Mouse (Mus musculus) forebrain, postnatal 0 days (tissue): ENCODE results near the gene Mib2. TPM values are rescaled to one million over a fixed set of nuclear protein-coding genes. Genes with fewer than 3 reads are reported as not detected.
"Not testable (repeated sequence)": the region's sequence is repeated elsewhere in the genome, so short reads cannot be mapped to it uniquely, and the experiment has no call there.

Experiments used
- ATAC-seq: fragments of 200-750 bp; cut with Nextera tagmentation; 2 replicates; pipeline ENCODE4 v1.8.0; 2017; ENCODE audit warnings: mild to moderate bottlenecking, moderate library complexity
- DNase-seq: peaks from one replicate; pipeline ENCODE4 v3.0.0-alpha.2; 2015
- H3K27ac ChIP-seq: fragments of 300-500 bp; sonication (generic); 2 replicates; pipeline ENCODE4 v1.5.1; 2014; ENCODE audit warnings: low read depth, mild to moderate bottlenecking, antibody characterized with exemption, low read length, moderate library complexity, mixed read lengths
- H3K27me3 ChIP-seq: fragments of 300-500 bp; sonication (generic); 2 replicates; pipeline ENCODE4 v1.6.1; 2014; ENCODE audit warnings: mild to moderate bottlenecking, low read length, mixed read lengths; ENCODE audit not compliant: insufficient read depth
- H3K36me3 ChIP-seq: fragments of 300-500 bp; sonication (generic); 2 replicates; pipeline ENCODE4 v1.6.1; 2014; ENCODE audit warnings: mild to moderate bottlenecking, moderate library complexity; ENCODE audit not compliant: insufficient read depth
- H3K4me1 ChIP-seq: fragments of 300-500 bp; sonication (generic); 2 replicates; pipeline ENCODE4 v1.6.1; 2014; ENCODE audit warnings: antibody characterized with exemption; ENCODE audit not compliant: insufficient read depth
- H3K4me2 ChIP-seq: fragments of 300-500 bp; sonication (generic); 2 replicates; pipeline ENCODE4 v1.6.1; 2014; ENCODE audit warnings: low read depth, mild to moderate bottlenecking, moderate library complexity
- H3K4me3 ChIP-seq: fragments of 300-500 bp; sonication (generic); 2 replicates; pipeline ENCODE4 v1.5.1; 2014; ENCODE audit warnings: low read depth, low read length, mixed read lengths
- H3K9ac ChIP-seq: fragments of 300-500 bp; sonication (generic); 2 replicates; pipeline ENCODE4 v1.6.1; 2014; ENCODE audit warnings: mild to moderate bottlenecking
- H3K9me3 ChIP-seq: fragments of 300-500 bp; sonication (generic); 2 replicates; pipeline ENCODE4 v1.6.1; 2016; ENCODE audit warnings: low read length
- CTCF ChIP-seq: sonication (generic); IDR thresholded peaks from 2 replicates; pipeline ENCODE4 v1.5.1; 2016; ENCODE audit warnings: antibody characterized with exemption, control low read depth, low read depth
- WGBS: fragments of 180-500 bp; shearing (Covaris S2); extraction: QIAGEN DNeasy Blood & Tissue Kit; methylation state at CpG from one replicate; pipeline ENCODE4 v1.1.7; 2014; 5-methylcytosine and 5-hydroxymethylcytosine counted together
- polyA plus RNA-seq: library from polyadenylated mRNA; unstranded; fragments of >200 nt; fragmentation: Nextera tagmentation; extraction: Ambion mirVana; gene quantifications from 2 replicates; pipeline ENCODE4 v1.2.1, GENCODE M21; 2015
- total RNA-seq: library from RNA; depleted of rRNA; stranded (reverse); fragments of >200 nt; gene quantifications from 2 replicates; pipeline ENCODE4 v1.2.3, GENCODE M21; 2014

The Mib2 gene
- total and polyA plus RNA-seq, 2 experiments from 2014 or later, result 46.5 to 116 TPM

- Histone ChIP-seq H3K27ac (no peak overlapping the region), H3K4me2 (peak overlapping the region; percentile 56), H3K27me3 (peaks cover 37% of the 10 kb centered on the region), H3K9me3 (no peaks in the 10 kb centered on the region), H3K36me3 (peaks cover 70% of the 10 kb centered on the region), H3K9ac (peak overlapping the region; percentile 14; the same call in 1 of the 2 replicates), H3K4me3 (peak overlapping the region; percentile 27), H3K4me1 (peaks cover 11% of the 10 kb centered on the region)
- peak; percentile 62; the same call in 1 of the 2 replicates for ATAC-seq
- TF ChIP-seq CTCF, result peak; percentile 42
- DNase-seq, result peak; percentile 51
- 3% methylated on average over 31 of the region's 31 CpGs for WGBS
Observed at GRCm38 (mm10) chr4:155653451-155654182, 15.4 kb downstream of the Mib2 start.

- Histone ChIP-seq H3K4me1 (peaks cover 11% of the 10 kb centered on the region), H3K9ac (peak within 1 kb of the TSS; percentile 14; the same call in 1 of the 2 replicates), H3K27ac (no peak within 1 kb of the TSS), H3K27me3 (peaks cover 37% of the 10 kb centered on the region), H3K36me3 (peaks cover 70% of the 10 kb centered on the region), H3K9me3 (no peaks in the 10 kb centered on the region), H3K4me3 (peak within 1 kb of the TSS; percentile 27), H3K4me2 (peak within 1 kb of the TSS; percentile 56)
- ATAC-seq (peak; percentile 53), DNase-seq (peak; percentile 27)
- TF ChIP-seq CTCF, result no peak
- 2% methylated on average over 33 of the region's 33 CpGs for WGBS
Observed at GRCm38 (mm10) chr4:155653086-155653450, 15.9 kb downstream of the Mib2 start, which contains the start of gene Mmp23. Mmp23 (minus strand) TSS chr4:155653384.

GRCm38 (mm10) chr4:155652283-155653085 lies 16.5 kb downstream of the Mib2 start:
- H3K27me3 ChIP-seq, result peaks cover 37% of the 10 kb centered on the region
- peaks cover 71% of the 10 kb centered on the region for H3K36me3 ChIP-seq
- ATAC-seq (no peak), DNase-seq (peak; percentile 16)
- peaks cover 11% of the 10 kb centered on the region for H3K4me1 ChIP-seq
- TF ChIP-seq CTCF, result no peak
- 25% methylated on average over 36 of the region's 36 CpGs for WGBS
- peak overlapping the region; percentile 27 for H3K4me3 ChIP-seq
- H3K27ac ChIP-seq, result no peak overlapping the region
- peak overlapping the region; percentile 14; the same call in 1 of the 2 replicates for H3K9ac ChIP-seq
- H3K4me2 ChIP-seq, result peak overlapping the region; percentile 56
- H3K9me3 ChIP-seq, result no peaks in the 10 kb centered on the region

GRCm38 (mm10) chr4:155651553-155652269 lies 17.3 kb downstream of the Mib2 start:
- Histone ChIP-seq H3K4me1 (peaks cover 11% of the 10 kb centered on the region), H3K27me3 (peaks cover 37% of the 10 kb centered on the region), H3K4me2 (no peak overlapping the region), H3K36me3 (peaks cover 72% of the 10 kb centered on the region), H3K27ac (no peak overlapping the region), H3K4me3 (no peak overlapping the region), H3K9ac (no peak overlapping the region), H3K9me3 (no peaks in the 10 kb centered on the region)
- 69% methylated on average over 15 of the region's 15 CpGs for WGBS
- ATAC-seq (no peak), DNase-seq (no peak)
- no peak for TF ChIP-seq CTCF

- peaks cover 7% of the 10 kb centered on the region for H3K4me1 ChIP-seq
- DNase-seq (no peak), ATAC-seq (no peak)
- H3K4me2 ChIP-seq, result no peak overlapping the region
- H3K36me3 ChIP-seq, result peaks cover 62% of the 10 kb centered on the region
- H3K27me3 ChIP-seq, result peaks cover 19% of the 10 kb centered on the region
- H3K9ac ChIP-seq, result no peak overlapping the region
- no peak overlapping the region for H3K27ac ChIP-seq
- no peaks in the 10 kb centered on the region for H3K9me3 ChIP-seq
- no peak overlapping the region for H3K4me3 ChIP-seq
- TF ChIP-seq CTCF, result no peak
- WGBS, result 89% methylated on average over 11 of the region's 11 CpGs
Observed at GRCm38 (mm10) chr4:155649355-155649754, 19.6 kb downstream of the Mib2 start.

- H3K9me3 ChIP-seq, result no peaks in the 10 kb centered on the region
Observed at GRCm38 (mm10) chr4:155645721-155646120, 23.3 kb downstream of the Mib2 start.

GRCm38 (mm10) chr4:155645308-155645707 lies 23.7 kb downstream of the Mib2 start, which contains the start of gene Gm10563:
Gm10563 (minus strand) TSS chr4:155645408.
- H3K27ac ChIP-seq, H3K9me3 ChIP-seq, H3K4me2 ChIP-seq, H3K4me1 ChIP-seq, ATAC-seq, DNase-seq, H3K27me3 ChIP-seq, H3K9ac ChIP-seq, H3K4me3 ChIP-seq: not testable (repeated sequence)
- WGBS, result 100% methylated on average over 2 of the region's 2 CpGs
- peaks cover 82% of the 10 kb centered on the region for H3K36me3 ChIP-seq

More at GRCm38 (mm10) chr4:155645721-155646120, 23.3 kb downstream of the Mib2 start:
- Histone ChIP-seq H3K27me3 (no peaks in the 10 kb centered on the region), H3K4me2 (no peak overlapping the region), H3K4me3 (no peak overlapping the region), H3K27ac (no peak overlapping the region), H3K4me1 (no peaks in the 10 kb centered on the region), H3K36me3 (peaks cover 82% of the 10 kb centered on the region), H3K9ac (no peak overlapping the region)
- no peak for ATAC-seq
- no peak for TF ChIP-seq CTCF
- WGBS, result 93% methylated on average over 5 of the region's 5 CpGs
- no peak for DNase-seq
